Mouse (Mus musculus) small intestine, adult 2 months (tissue): Measurements from ENCODE around the gene Xpnpep3. TPM values are rescaled to one million over a fixed set of nuclear protein-coding genes. Genes with fewer than 3 reads are reported as not detected.

Source experiments
- H3K27ac ChIP-seq: fragments of 200-500 bp; 2 replicates; pipeline ENCODE4 v1.5.1; 2012; ENCODE audit warnings: low read depth, low read length, control low read depth, inconsistent platforms; ENCODE audit not compliant: insufficient read depth
- H3K27me3 ChIP-seq: fragments of 200-500 bp; 2 replicates; pipeline ENCODE4 v1.6.1; 2012; ENCODE audit warnings: mild to moderate bottlenecking, moderate library complexity, low read length, inconsistent platforms; ENCODE audit not compliant: control insufficient read depth, insufficient read depth
- H3K36me3 ChIP-seq: fragments of 200-500 bp; 2 replicates; pipeline ENCODE4 v1.6.1; 2012; ENCODE audit warnings: mild to moderate bottlenecking, low read length, control low read depth, inconsistent platforms; ENCODE audit not compliant: control insufficient read depth, insufficient read depth
- H3K4me1 ChIP-seq: fragments of 200-500 bp; 2 replicates; pipeline ENCODE4 v1.6.1; 2012; ENCODE audit warnings: low read length, inconsistent platforms, mixed read lengths; ENCODE audit not compliant: control insufficient read depth, insufficient read depth, insufficient read length
- H3K4me3 ChIP-seq: fragments of 200-500 bp; 2 replicates; pipeline ENCODE4 v1.5.1; 2012; ENCODE audit warnings: low read depth, mild to moderate bottlenecking, control low read depth, inconsistent platforms, low read length, moderate library complexity
- CTCF ChIP-seq: fragments of 200-500 bp; IDR thresholded peaks from 2 replicates; pipeline ENCODE4 v1.5.1; 2012; ENCODE audit warnings: low read depth, mild to moderate bottlenecking, control low read depth, inconsistent platforms, low read length, moderate library complexity, mixed read lengths; ENCODE audit not compliant: insufficient replicate concordance, insufficient read length; ENCODE audit errors: extremely low read depth
- POLR2A ChIP-seq: fragments of 200-500 bp; IDR thresholded peaks from 2 replicates; pipeline ENCODE4 v1.6.1; 2012; ENCODE audit warnings: low read depth, mild to moderate bottlenecking, control low read depth, inconsistent platforms, low read length, moderate library complexity
- WGBS: fragments of 180-500 bp; shearing (Covaris S2); methylation state at CpG from one replicate; pipeline ENCODE4 v1.1.7; 2018; 5-methylcytosine and 5-hydroxymethylcytosine counted together
- polyA plus RNA-seq: library from polyadenylated mRNA; depleted of rRNA; stranded (reverse); fragments of >200 nt; gene quantifications from 2 replicates; pipeline ENCODE4 v1.2.3, GENCODE M21; 2012

Xpnpep3 gene
- polyA plus RNA-seq, 1 experiment, result 2.6 TPM

DNA sequence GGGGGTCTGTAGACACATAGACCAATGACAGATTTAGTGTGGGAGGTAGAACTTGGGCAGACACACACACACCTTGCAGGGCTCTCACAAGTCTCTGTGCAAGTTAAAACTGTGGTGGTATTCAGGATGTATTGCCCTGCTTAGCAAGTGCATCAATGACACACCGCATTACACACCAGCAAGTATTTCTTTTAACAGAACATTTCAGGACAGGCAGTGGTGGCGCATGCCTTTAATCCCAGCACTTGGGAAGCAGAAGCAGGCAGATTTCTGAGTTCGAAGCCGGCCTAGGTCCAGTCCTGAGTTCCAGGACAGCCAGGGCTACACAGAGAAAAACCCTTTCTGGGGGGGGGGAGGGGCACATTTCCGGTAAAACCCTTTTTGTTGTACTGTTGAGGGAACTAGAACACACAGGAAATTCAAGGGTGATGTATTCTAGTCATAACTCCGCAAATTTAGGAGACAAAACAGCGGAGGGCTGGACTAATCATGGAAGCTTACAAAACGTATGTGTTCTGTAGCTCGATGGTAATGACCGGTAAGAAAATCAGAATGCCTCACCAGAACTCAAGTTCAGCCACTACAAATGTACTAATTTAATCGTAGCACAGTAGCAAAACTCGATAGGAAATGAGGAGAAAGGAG, 65.2 kb downstream of the Xpnpep3 start:
- WGBS, result 70% methylated on average over 12 of the region's 12 CpGs
- no peak for TF ChIP-seq POLR2A
- TF ChIP-seq CTCF, result no peak
- Histone ChIP-seq H3K27ac (peak overlapping the region; percentile 88; the same call in 1 of the 2 replicates), H3K4me3 (no peak overlapping the region), H3K36me3 (peaks cover 6% of the 10 kb centered on the region), H3K27me3 (no peaks in the 10 kb centered on the region), H3K4me1 (no peaks in the 10 kb centered on the region)

DNA sequence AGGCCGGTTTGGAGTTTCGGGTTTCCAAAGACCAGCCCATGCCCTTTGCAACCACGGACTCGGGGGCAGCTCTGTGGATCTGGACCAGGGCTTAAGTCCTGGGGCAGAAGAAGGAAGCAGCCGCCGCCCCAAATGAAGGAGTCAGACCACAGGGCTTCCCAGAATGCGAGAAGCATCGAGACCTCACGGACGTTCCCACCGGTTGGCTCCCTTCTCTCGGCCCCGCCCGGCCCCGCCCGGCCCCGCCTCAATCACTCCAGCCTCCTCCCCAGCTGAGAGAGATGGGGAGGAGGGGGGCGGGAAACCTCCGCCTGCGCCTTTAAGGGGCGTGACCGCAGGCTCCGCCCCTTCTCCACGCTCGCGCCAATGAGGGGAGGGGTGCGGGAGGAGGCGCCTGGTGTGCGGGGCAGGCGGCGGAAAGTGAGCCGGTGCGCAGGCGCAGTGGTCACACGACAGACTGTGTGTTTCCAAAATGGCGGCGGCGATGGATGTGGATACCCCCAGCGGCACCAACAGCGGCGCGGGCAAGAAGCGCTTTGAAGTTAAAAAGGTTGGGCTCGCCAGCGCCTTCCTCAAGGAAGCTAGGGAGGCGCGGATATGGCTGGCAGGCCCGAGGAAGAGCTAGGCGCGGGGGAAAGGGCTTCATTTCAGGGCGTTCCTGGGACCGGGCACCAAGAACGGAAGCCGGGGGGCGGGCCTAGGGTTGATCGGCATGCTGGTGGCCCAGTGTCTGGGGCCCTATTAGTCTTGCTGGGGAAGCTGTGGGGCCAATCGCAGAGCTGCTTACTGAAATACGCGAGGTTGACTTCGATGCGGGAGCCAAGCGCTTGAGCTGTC, 66.2 kb downstream of the Xpnpep3 start, which contains the start of gene Rbx1:
Rbx1 (plus strand) TSS at position 396 of the 837 bp plus-strand sequence.
- under 1% methylated on average over 60 of the region's 62 CpGs for WGBS
- Histone ChIP-seq H3K27ac (peak within 1 kb of the TSS; percentile 88), H3K27me3 (no peaks in the 10 kb centered on the region), H3K36me3 (peaks cover 12% of the 10 kb centered on the region), H3K4me1 (no peaks in the 10 kb centered on the region), H3K4me3 (peak within 1 kb of the TSS; percentile 83)
- TF ChIP-seq POLR2A, result peak; percentile 83
- TF ChIP-seq CTCF, result peak; percentile 2; the same call in 1 of the 2 replicates

DNA sequence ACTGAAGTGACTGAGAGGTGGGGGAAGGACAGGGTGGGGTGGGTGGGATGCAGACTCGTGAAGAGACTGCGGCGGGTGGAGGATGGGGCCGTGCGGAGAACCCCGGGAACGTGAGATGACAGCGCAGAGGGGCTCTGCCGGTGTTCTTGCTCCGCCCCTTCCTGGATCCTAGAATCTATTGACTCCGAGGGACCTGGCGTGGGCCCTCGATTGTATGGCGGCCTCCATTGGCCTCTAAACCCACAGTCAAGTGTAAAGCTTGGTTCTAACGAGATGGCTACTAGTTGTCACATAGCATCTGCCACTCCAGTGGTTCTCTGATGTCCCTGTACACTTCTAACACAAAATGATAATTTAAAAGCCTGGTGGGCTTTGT, 66.8 kb downstream of the Xpnpep3 start:
- Histone ChIP-seq H3K4me3 (peak overlapping the region; percentile 83), H3K36me3 (peaks cover 16% of the 10 kb centered on the region), H3K27ac (0 out of 2 replicates have a peak overlapping the region, but pooled peaks have one; percentile 38), H3K27me3 (no peaks in the 10 kb centered on the region), H3K4me1 (no peaks in the 10 kb centered on the region)
- 0% methylated on average over 15 of the region's 15 CpGs for WGBS
- TF ChIP-seq CTCF (no peak), POLR2A (no peak; the same call in 1 of the 2 replicates)

DNA sequence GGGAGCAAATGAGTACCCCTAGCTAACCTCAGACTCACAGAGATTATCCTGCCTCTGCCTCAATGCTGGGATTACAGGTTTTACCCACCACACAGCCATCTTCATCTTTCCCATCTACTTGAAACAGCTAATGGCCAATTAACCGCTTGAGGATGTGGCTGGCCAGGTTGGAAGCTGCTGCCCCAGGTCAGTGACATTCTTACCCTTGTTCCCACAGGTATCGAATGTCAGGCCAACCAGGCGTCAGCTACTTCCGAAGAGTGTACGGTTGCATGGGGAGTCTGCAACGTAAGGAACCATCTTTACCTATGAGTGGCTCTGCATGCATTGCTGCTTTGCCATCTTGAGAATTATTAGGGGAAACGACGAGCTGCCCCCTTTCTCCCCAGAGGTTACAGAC, 70.8 kb downstream of the Xpnpep3 start:
- TF ChIP-seq POLR2A (no peak), CTCF (no peak)
- Histone ChIP-seq H3K27me3 (no peaks in the 10 kb centered on the region), H3K4me3 (no peak overlapping the region), H3K4me1 (no peaks in the 10 kb centered on the region), H3K27ac (no peak overlapping the region), H3K36me3 (peaks cover 46% of the 10 kb centered on the region)
- 89% methylated on average over 8 of the region's 8 CpGs for WGBS

DNA sequence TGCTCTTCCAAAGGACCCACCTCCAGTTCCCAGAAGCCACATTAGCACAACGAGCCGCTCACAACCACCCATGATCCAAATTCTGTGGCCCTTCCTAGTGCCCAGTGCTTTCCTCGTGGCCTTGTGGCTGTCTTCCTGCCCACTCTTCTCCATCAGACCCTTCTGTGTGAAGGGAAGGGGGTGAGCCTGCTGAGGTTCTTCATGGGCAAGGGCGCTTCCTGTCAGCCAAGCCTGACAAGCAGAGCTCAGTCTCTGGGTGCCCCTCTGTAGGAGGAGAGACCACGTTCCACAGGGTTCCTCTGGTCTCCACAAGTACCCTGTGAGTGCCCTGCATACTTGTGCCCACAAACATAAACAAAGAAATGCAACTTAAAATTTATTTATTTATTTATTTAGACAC, 72.3 kb downstream of the Xpnpep3 start:
- no peak overlapping the region for H3K4me3 ChIP-seq
- no peak for TF ChIP-seq POLR2A
- TF ChIP-seq CTCF, result no peak
- no peak overlapping the region for H3K27ac ChIP-seq
- peaks cover 46% of the 10 kb centered on the region for H3K36me3 ChIP-seq
- 90% methylated on average over 5 of the region's 5 CpGs for WGBS
- H3K27me3 ChIP-seq, result no peaks in the 10 kb centered on the region
- no peaks in the 10 kb centered on the region for H3K4me1 ChIP-seq

DNA sequence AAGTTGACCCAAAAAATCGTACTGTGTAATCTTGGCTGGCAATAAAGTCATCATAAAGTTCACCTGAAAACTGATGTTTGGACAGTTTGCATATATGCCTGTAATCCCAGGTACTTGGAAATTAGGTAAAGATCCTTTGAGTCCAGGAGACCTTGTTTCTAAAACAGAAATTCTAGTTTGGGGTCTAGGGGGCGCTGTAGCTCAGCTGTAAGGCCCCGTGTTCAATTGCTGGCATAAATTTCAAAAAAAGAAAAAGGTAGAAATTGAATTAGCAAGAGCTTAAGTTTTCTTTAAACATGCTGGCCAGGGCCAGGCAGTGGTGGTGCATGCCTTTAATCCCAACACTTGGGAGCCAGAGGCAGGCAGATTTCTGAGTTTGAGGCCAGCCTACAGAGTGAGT, 75.7 kb downstream of the Xpnpep3 start:
- Histone ChIP-seq H3K27me3 (no peaks in the 10 kb centered on the region), H3K27ac (no peak overlapping the region), H3K4me3 (no peak overlapping the region), H3K4me1 (no peaks in the 10 kb centered on the region; the same call in 1 of the 2 replicates), H3K36me3 (peaks cover 39% of the 10 kb centered on the region)
- WGBS, result 19% methylated on average over 3 of the region's 3 CpGs
- no peak for TF ChIP-seq POLR2A
- TF ChIP-seq CTCF, result peak; percentile 25; the same call in 1 of the 2 replicates

DNA sequence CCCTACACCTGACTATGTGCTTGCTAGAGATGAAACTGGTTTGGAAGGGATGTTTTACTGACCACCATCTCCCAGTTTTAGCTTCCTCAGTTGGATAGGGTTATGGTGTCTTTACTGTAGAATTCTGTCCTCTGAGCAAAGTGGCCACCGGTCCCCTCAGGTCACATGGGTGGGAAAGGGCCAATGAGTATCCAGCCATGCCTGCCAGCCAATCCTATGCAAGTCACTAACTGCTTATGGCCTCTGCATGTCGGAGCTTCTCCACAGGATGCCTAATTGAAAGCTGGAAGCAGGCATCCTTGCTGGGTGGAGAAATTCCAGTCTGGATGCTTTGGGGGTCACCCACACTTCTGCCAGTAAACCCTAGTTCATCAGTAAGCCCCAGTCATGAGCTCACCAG, 76.7 kb downstream of the Xpnpep3 start:
- Histone ChIP-seq H3K4me1 (no peaks in the 10 kb centered on the region; the same call in 1 of the 2 replicates), H3K4me3 (no peak overlapping the region), H3K27me3 (no peaks in the 10 kb centered on the region), H3K27ac (no peak overlapping the region), H3K36me3 (peaks cover 31% of the 10 kb centered on the region)
- 24% methylated on average over 2 of the region's 2 CpGs for WGBS
- TF ChIP-seq CTCF (no peak), POLR2A (no peak)
